11 mouse cellular contexts compared by ENCODE assay signal in the genomic region with DNA sequence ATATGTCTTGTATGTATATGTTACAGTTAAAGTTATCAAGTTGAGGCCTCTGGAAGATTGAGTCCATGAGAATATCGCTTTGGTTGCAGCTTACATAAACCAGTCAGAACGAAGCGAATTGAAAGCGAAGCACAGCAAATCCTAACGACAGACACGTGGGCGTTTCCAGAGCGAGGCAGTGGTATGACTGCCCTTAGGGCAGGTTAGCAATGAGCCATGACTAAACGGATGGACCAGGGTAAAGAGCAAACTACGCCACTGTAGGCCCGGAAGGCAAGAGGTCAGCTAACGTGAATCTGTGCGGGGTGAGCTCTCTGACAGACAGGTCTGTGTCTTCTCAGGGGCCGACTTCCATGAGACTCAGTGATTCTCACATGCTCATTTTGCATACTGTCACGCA. TPM values are rescaled to one million over a fixed set of nuclear protein-coding genes. Genes with fewer than 3 reads are reported as not detected.
DNase-seq lines count a peak whose midpoint lies in the region; ATAC-seq lines count a peak whose summit lies in the region.
"Had no signal": no experiment of that assay in that cellular context is flagged by ENCODE, and none has a peak within 500 bp of the region (broad histone marks: within the 10 kb centered on the region; RNA-seq: fewer than 3 reads in every experiment).

No protein-coding gene starts in this region.

- H3K27me3 ChIP-seq in forebrain, embryonic 12.5 days: peaks cover 3% of the 10 kb centered on the region
- no peaks in the 10 kb centered on the region for H3K27me3 ChIP-seq in forebrain, embryonic 14.5 days (replicated peaks; ENCODE audit: control insufficient read depth, insufficient read depth, low read length)
- H3K27me3 ChIP-seq in kidney, embryonic 15.5 days: peaks cover 4% of the 10 kb centered on the region
- H3K27me3 ChIP-seq in liver, embryonic 15.5 days: no peaks in the 10 kb centered on the region
- no peaks in the 10 kb centered on the region for H3K27me3 ChIP-seq in heart, embryonic 10.5 days (ENCODE audit: insufficient read depth, poor library complexity, severe bottlenecking)

- H3K9ac ChIP-seq in forebrain, embryonic 12.5 days: no peak overlapping the region
- H3K9ac ChIP-seq in forebrain, embryonic 14.5 days (ENCODE audit: low read length): no peak overlapping the region
- no peak overlapping the region for H3K9ac ChIP-seq in kidney, embryonic 15.5 days
- H3K9ac ChIP-seq in liver, embryonic 15.5 days: no peak overlapping the region

- no peak overlapping the region for H3K4me3 ChIP-seq in forebrain, embryonic 12.5 days (replicated peaks)
- H3K4me3 ChIP-seq in forebrain, embryonic 14.5 days (ENCODE audit: low read depth, low read length): no peak overlapping the region
- H3K4me3 ChIP-seq in kidney, embryonic 15.5 days (replicated peaks): no peak overlapping the region
- H3K4me3 ChIP-seq in liver, embryonic 15.5 days (replicated peaks): no peak overlapping the region
- H3K4me3 ChIP-seq in heart, embryonic 10.5 days: no peak overlapping the region

- no peak for DNase-seq in forebrain, embryonic 14.5 days (ENCODE audit: low spot score)
- DNase-seq in embryo, embryonic 10.5 days (ENCODE audit: low spot score): peak; percentile 62
- no peak for DNase-seq in cerebellum, postnatal 14 days
- DNase-seq in heart, embryonic 10.5 days (ENCODE audit: low spot score): no peak
- no peak for DNase-seq in heart, postnatal 25 days (ENCODE audit: low spot score)

- H3K4me2 ChIP-seq in forebrain, embryonic 12.5 days: no peak overlapping the region
- H3K4me2 ChIP-seq in forebrain, embryonic 14.5 days (ENCODE audit: low read length): no peak overlapping the region
- H3K4me2 ChIP-seq in kidney, embryonic 15.5 days: peak overlapping the region; percentile 34; the same call in 1 of the 2 replicates
- no peak overlapping the region for H3K4me2 ChIP-seq in liver, embryonic 15.5 days

- peaks cover 2% of the 10 kb centered on the region for H3K4me1 ChIP-seq in forebrain, embryonic 12.5 days
- no peaks in the 10 kb centered on the region for H3K4me1 ChIP-seq in forebrain, embryonic 14.5 days (ENCODE audit: control insufficient read depth, insufficient read depth, low read length)
- peaks cover 13% of the 10 kb centered on the region for H3K4me1 ChIP-seq in kidney, embryonic 15.5 days
- 0 out of 2 replicates have a peak, but pooled peaks cover 4% of the 10 kb centered on the region for H3K4me1 ChIP-seq in liver, embryonic 15.5 days (replicated peaks)
- peaks cover 4% of the 10 kb centered on the region; the same call in 1 of the 2 replicates for H3K4me1 ChIP-seq in heart, embryonic 10.5 days

- H3K9me3 ChIP-seq in forebrain, embryonic 12.5 days: no peaks in the 10 kb centered on the region
- no peaks in the 10 kb centered on the region for H3K9me3 ChIP-seq in forebrain, embryonic 14.5 days (replicated peaks; ENCODE audit: control insufficient read depth, low read length)
- no peaks in the 10 kb centered on the region for H3K9me3 ChIP-seq in kidney, embryonic 15.5 days (replicated peaks)
- H3K9me3 ChIP-seq in liver, embryonic 15.5 days (replicated peaks): no peaks in the 10 kb centered on the region
- H3K9me3 ChIP-seq in heart, embryonic 10.5 days: peaks cover 4% of the 10 kb centered on the region; the same call in 1 of the 2 replicates

- ATAC-seq in forebrain, embryonic 12.5 days (ENCODE audit: low FRiP score): peak; percentile 24; the same call in 1 of the 2 replicates
- no peak for ATAC-seq in forebrain, embryonic 14.5 days
- ATAC-seq in kidney, embryonic 15.5 days (replicated peaks; ENCODE audit: low FRiP score): peak; percentile 74
- ATAC-seq in liver, embryonic 15.5 days (ENCODE audit: insufficient read depth): peak; percentile 82

- WGBS in forebrain, embryonic 12.5 days: 54% methylated on average over 15 of the region's 15 CpGs
- 53% methylated on average over 15 of the region's 15 CpGs for WGBS in forebrain, embryonic 14.5 days
- WGBS in kidney, embryonic 15.5 days: 19% methylated on average over 15 of the region's 15 CpGs
- WGBS in liver, embryonic 15.5 days (ENCODE audit: insufficient replicate concordance): 62% methylated on average over 15 of the region's 15 CpGs
- WGBS in heart, embryonic 10.5 days: 70% methylated on average over 15 of the region's 15 CpGs

- no peaks in the 10 kb centered on the region for H3K36me3 ChIP-seq in forebrain, embryonic 12.5 days (replicated peaks)
- no peaks in the 10 kb centered on the region for H3K36me3 ChIP-seq in forebrain, embryonic 14.5 days (ENCODE audit: control insufficient read depth, insufficient read depth, low read length)
- H3K36me3 ChIP-seq in kidney, embryonic 15.5 days: no peaks in the 10 kb centered on the region
- no peaks in the 10 kb centered on the region for H3K36me3 ChIP-seq in liver, embryonic 15.5 days (replicated peaks)
- no peaks in the 10 kb centered on the region for H3K36me3 ChIP-seq in heart, embryonic 10.5 days

- H3K27ac ChIP-seq in forebrain, embryonic 12.5 days: no peak overlapping the region
- H3K27ac ChIP-seq in forebrain, embryonic 14.5 days (ENCODE audit: low read depth, low read length): no peak overlapping the region
- H3K27ac ChIP-seq in kidney, embryonic 15.5 days: no peak overlapping the region
- no peak overlapping the region for H3K27ac ChIP-seq in liver, embryonic 15.5 days (replicated peaks)
- no peak overlapping the region for H3K27ac ChIP-seq in heart, embryonic 10.5 days
- H3K27ac ChIP-seq: macrophage had no signal

- intact Hi-C loops in heart, postnatal 25 days (cut with DNase I): no loop called here

RNA-seq across cellular contexts. Expression of a gene that starts 1.4 kb away (rescaled TPM):
- 0.17 TPM in 1 of 2 replicates, not detected in the other for polyA plus RNA-seq in forebrain, embryonic 12.5 days (2016; fragmentation: Nextera tagmentation; extraction: Ambion mirVana)
- polyA plus RNA-seq in forebrain, embryonic 14.5 days (2014; fragmentation: Nextera tagmentation; extraction: Ambion mirVana): 0.10 TPM in 1 of 2 replicates, not detected in the other
- 0.16 and 0.22 TPM in 2 replicates for polyA plus RNA-seq in kidney, embryonic 15.5 days (2015; fragmentation: Nextera tagmentation; extraction: Ambion mirVana)
- polyA plus RNA-seq in liver, embryonic 15.5 days (2015; fragmentation: Nextera tagmentation; extraction: Ambion mirVana): 4.0 and 4.2 TPM in 2 replicates
- polyA plus RNA-seq in heart, embryonic 10.5 days (2016; fragmentation: Nextera tagmentation; extraction: Ambion mirVana): 0.62 and 2.3 TPM in 2 replicates
- not detected for total RNA-seq in heart, postnatal 25 days (2021)
- total RNA-seq: common myeloid progenitor, adult 5-6 weeks; granulocyte monocyte progenitor cell, adult 5-6 weeks had no signal
- polyA plus RNA-seq: macrophage had no signal
